Mouse (Mus musculus) heart, postnatal 10 days (tissue): ENCODE results near the gene Gm11565. TPM values are rescaled to one million over a fixed set of nuclear protein-coding genes. Genes with fewer than 3 reads are reported as not detected.
"Not testable (repeated sequence)": the region's sequence is repeated elsewhere in the genome, so short reads cannot be mapped to it uniquely, and the experiment has no call there.

Source experiments
- DNase-seq, 2 experiments: peaks; one replicate each; pipeline ENCODE4 v3.0.0; 2021
- intact Hi-C: fragments of 180-260 bp; cut with DNase I; formaldehyde crosslinking; loops from one replicate; pipeline ENCODE4 v1.15.1; 2025
- total RNA-seq, 2 experiments: library from RNA; stranded (reverse); gene quantifications; 2 replicates each; pipeline ENCODE4 v1.2.3; 2021

Gm11565 gene
- total RNA-seq: not detected

DNA sequence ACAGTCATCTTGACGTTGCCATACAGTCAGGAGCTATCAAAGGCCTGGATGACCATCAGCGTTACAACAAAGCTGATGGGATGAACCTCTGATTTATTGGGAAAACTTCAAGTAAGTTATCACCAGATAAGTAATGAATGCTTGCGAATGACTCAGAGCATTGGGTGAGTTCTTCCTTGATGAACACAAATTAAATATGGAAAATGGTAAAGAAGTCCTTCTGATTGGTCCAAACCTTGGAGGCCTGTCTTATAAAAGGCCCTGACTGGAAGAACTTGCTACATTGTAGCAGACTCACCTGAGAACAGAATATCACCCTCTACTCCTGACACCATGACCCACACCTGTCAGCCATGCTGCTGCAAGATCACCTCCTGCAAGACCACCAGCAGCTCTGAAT lies at the start of gene Gm11565:
Gene Gm11565, plus strand, starts transcription at position 301 of the 400 bp plus-strand sequence.
- no peak for DNase-seq
- intact Hi-C loops: no loop called here

DNA sequence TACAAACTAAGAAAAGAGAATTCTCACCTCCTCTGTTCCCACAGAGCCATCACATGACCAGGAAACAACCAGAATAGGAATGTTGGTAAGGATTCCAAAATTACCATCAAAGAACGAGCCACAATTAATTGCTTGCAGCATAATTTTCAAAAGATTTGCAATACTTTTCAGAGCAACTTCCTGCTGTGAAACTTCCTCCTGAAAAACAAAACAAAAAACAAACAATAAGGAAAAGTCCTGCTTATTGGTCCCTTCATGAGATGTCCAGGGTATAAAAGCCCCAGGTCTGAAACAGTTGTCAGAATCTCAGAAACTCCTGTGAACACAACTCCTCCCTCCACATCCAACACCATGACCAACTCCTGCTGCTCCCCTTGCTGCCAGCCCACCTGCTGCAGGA lies 41.5 kb upstream of the Gm11565 start, which contains the start of gene Krtap9-1:
Gene Krtap9-1, plus strand, starts transcription at position 301 of the 400 bp plus-strand sequence.
- DNase-seq, intact Hi-C loops: not testable (repeated sequence)

DNA sequence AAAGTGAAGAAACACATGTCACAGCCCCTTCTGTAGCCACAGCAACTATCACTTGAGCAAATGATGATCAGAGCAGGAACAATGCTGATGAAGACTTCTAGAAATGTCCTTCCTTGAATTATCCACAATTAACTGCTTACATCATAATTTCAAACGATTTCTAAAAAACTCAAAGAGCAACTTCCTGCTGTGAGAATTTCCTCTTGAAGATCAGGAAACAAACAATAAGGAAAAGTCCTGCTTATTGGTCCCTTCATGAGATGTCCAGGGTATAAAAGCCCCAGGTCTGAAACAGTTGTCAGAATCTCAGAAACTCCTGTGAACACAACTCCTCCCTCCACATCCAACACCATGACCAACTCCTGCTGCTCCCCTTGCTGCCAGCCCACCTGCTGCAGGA lies 35.7 kb upstream of the Gm11565 start, which contains the start of gene Gm11567:
Gene Gm11567, plus strand, starts transcription at position 301 of the 400 bp plus-strand sequence.
- intact Hi-C loops: not testable (repeated sequence)

DNA sequence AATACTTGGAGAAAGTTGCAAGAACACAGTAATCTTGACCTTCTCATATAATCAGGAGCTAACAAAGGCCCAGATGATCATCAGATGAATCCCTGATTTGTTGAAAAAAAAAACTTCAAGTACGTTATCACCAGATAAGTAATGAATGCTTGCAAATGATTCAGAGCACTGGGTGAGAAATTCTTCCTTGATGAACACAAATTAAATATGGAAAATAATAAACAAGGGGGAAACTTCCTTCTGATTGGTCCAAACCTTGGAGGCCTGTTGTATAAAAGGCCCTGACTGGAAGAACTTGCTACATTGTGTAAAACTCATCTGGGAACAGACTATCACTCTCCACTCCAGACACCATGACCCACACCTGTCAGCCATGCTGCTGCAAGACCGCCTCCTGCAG lies 6.9 kb upstream of the Gm11565 start, which contains the start of gene Krtap31-1:
Gene Krtap31-1, plus strand, starts transcription at position 301 of the 400 bp plus-strand sequence.
- no peak for DNase-seq
- intact Hi-C loops: no loop called here

More for the DNA sequence above, 35.7 kb upstream of the Gm11565 start, which contains the start of gene Gm11567:
- DNase-seq: not testable (repeated sequence)

DNA sequence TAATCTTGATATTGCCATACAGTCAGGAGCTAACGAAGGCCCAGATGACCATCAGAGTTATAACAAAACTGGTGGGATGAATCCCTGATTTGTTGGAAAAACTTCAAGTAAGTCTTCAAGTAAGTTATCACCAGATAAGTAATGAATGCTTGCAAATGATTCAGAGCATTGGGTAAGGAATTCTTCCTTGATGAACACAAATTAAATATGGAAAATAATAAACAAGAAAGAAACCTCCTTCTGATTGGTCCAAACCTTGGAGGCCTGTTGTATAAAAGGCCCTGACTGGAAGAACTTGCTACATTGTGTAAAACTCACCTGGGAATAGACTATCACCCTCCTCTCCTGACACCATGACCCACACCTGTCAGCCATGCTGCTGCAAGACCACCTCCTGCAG lies 21.4 kb downstream of the Gm11565 start, which contains the start of gene Krtap31-2:
Gene Krtap31-2, plus strand, starts transcription at position 301 of the 400 bp plus-strand sequence.
- intact Hi-C loops: no loop called here
- no peak for DNase-seq

DNA sequence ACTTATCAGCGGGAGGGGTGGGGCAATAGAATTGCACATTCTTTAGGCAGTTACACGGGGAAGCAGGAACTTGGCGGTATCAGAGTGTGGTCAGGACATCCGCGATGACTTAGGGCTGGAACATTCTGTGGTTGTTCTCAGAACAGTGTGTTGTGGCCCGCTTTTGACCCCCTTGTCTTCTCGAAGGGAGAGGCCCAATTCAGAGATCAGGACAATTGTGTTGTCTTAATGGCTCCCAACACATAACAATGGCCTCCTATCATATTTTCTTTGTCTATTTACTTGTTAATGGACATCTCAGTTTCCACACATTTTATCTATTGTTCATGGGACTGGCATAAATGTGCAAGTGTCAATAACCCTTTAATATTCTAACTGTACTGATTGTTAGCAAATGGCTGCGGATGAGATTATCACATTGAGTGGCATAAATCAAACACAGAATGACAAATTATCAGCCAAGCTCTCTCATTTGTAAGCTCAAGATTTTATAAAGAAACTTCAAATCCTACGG lies 23.3 kb downstream of the Gm11565 start:
- intact Hi-C loops: no loop called here
- DNase-seq: no peak

DNA sequence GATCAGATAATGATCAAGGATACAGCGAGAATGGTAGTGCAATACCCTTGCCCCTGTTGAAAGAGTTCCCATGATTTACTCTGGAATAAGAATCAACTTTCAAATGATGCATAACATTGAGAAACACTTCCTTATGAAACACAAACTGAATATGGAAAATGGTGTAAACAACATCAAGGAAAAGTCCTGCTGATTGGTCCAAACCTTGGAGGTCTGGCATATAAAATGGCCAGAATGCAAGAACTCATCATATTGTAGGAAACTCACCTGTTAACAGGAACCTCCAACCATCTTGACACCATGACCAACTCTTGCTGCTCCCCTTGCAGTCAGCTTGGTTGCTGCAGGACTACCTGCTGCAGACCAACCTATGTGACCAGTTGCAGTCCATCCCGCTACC lies 33.6 kb downstream of the Gm11565 start, which contains the start of gene Krtap9-5:
Gene Krtap9-5, plus strand, starts transcription at position 301 of the 400 bp plus-strand sequence.
- intact Hi-C loops: no loop called here
- DNase-seq: no peak

DNA sequence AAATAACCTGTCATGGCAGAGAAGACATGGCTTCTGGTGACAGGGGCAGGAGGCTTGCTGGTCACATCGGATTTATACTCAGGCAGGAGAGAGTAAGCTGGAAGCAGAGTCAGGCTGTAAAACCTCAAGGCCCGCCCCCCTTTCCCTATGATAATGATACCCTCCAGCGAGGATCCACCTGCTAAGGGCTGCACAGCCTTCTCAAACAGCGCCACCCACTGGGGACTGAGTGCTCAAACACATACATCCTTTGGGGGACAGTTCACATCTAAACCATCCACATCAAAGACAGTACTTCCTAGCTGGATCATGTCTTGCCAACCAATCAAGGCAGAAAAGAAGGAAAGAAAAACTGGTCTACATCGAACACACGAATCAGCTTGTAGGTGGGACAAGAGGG lies 49.7 kb downstream of the Gm11565 start:
- no peak for DNase-seq

More for the DNA sequence above, 49.7 kb downstream of the Gm11565 start:
- intact Hi-C loops: no loop called here

Other genes starting within 250 kb of the Gm11565 start
- not detected for gene Krtap4-6, start 248.8 kb upstream of the Gm11565 start, total RNA-seq
- not detected for gene Gm14190, start 224.0 kb upstream of the Gm11565 start, total RNA-seq
- gene Gm14180, start 180.5 kb upstream of the Gm11565 start, total RNA-seq: not detected
- gene Gm11595, start 141.8 kb upstream of the Gm11565 start, total RNA-seq: not detected
- gene Krtap4-8, start 134.0 kb upstream of the Gm11565 start, total RNA-seq: not detected
- gene Krtap4-9, start 129.6 kb upstream of the Gm11565 start, total RNA-seq: not detected
- gene Gm11596, start 121.3 kb upstream of the Gm11565 start, total RNA-seq: not detected
- gene Gm11569, start 115.8 kb upstream of the Gm11565 start, total RNA-seq: not detected
- gene Gm11554, start 110.3 kb upstream of the Gm11565 start, total RNA-seq: not detected
- gene Krtap4-13, start 104.9 kb upstream of the Gm11565 start, total RNA-seq: not detected
- not detected for gene Gm11564, start 99.1 kb upstream of the Gm11565 start, total RNA-seq
- gene 2300003K06Rik, start 76.7 kb upstream of the Gm11565 start, total RNA-seq: not detected
- not detected for gene Krtap4-16, start 63.1 kb upstream of the Gm11565 start, total RNA-seq
- not detected for gene Gm11568, start 56.8 kb upstream of the Gm11565 start, total RNA-seq
- gene Gm11559, start 50.3 kb upstream of the Gm11565 start, total RNA-seq: not detected
- gene Krtap9-1, start 41.4 kb upstream of the Gm11565 start, total RNA-seq: not detected
- gene Gm11567, start 35.6 kb upstream of the Gm11565 start, total RNA-seq: not detected
- not detected for gene Krtap31-1, start 6.8 kb upstream of the Gm11565 start, total RNA-seq
- gene Krtap31-2, start 21.5 kb downstream of the Gm11565 start, total RNA-seq: not detected
- not detected for gene Krtap9-5, start 33.7 kb downstream of the Gm11565 start, total RNA-seq
- not detected for gene Krtap29-1, start 64.3 kb downstream of the Gm11565 start, total RNA-seq
- gene Krtap16-1, start 71.8 kb downstream of the Gm11565 start, total RNA-seq: not detected
- not detected for gene Krtap17-1, start 79.2 kb downstream of the Gm11565 start, total RNA-seq
- gene Krt33a, start 101.5 kb downstream of the Gm11565 start, total RNA-seq: not detected
- not detected for gene Krt33b, start 115.1 kb downstream of the Gm11565 start, total RNA-seq
- gene Krt34, start 126.8 kb downstream of the Gm11565 start, total RNA-seq: not detected
- not detected for gene Krt31, start 135.8 kb downstream of the Gm11565 start, total RNA-seq
- not detected for gene Krt32, start 173.5 kb downstream of the Gm11565 start, total RNA-seq
- gene Krt35, start 181.5 kb downstream of the Gm11565 start, total RNA-seq: not detected
- gene Krt36, start 190.9 kb downstream of the Gm11565 start, total RNA-seq: not detected
- gene Krt13, start 206.8 kb downstream of the Gm11565 start, total RNA-seq: not detected
- under 1 TPM in 1 of 2 experiments, not detected in 1; 0.29 TPM for gene Krt15, start 221.2 kb downstream of the Gm11565 start, total RNA-seq
- gene Krt19, start 233.9 kb downstream of the Gm11565 start, total RNA-seq: 10 to 100 TPM; 10.3 to 16.7 TPM